Mouse (Mus musculus) layer of hippocampus, adult 11-12 months (tissue): Measurements from ENCODE around the gene I0C0044D17Rik.

ENCODE experiments used
- DNase-seq: peaks from one replicate; pipeline ENCODE4 v3.0.0; 2022; ENCODE audit warnings: low spot score

Gene I0C0044D17Rik

DNA sequence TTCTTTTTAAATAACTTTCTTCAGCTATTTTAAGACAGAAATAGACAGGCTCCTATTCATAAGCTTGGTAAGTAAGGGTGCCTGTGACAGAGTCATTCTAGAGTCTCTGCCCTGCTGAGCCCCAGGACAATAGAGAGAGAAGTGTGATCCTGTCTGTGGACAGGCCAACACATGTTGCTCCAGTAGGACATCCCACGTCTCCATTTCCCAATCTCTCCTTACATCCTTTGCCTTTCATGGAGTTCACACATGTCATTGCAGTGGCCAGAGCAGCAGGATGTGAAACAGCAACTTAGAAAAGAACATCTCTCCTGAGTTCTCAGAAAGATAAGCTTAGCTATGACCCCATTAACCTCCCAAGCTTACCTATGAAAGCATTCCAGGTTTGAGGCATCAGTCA lies 8.1 kb upstream of the I0C0044D17Rik start:
- no peak for DNase-seq

DNA sequence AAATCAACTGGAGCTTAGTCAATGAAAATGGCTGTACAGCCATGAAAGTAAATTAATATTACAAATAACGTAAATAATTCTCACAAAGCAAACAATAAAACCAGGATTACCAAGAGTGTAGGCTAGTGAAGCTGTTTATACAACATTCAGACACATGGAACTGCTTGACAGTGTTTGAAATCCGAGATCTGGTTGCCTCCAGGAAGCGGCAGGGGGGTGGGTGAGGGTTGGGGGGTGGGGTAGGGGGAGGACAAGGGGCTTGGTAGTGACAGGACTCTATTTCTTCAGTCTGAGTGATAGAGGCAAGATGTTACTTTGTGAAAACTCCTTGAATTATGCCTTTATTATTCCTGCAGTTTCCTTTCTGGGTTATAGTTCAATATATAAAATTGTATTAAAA lies 3.1 kb upstream of the I0C0044D17Rik start:
- no peak for DNase-seq

DNA sequence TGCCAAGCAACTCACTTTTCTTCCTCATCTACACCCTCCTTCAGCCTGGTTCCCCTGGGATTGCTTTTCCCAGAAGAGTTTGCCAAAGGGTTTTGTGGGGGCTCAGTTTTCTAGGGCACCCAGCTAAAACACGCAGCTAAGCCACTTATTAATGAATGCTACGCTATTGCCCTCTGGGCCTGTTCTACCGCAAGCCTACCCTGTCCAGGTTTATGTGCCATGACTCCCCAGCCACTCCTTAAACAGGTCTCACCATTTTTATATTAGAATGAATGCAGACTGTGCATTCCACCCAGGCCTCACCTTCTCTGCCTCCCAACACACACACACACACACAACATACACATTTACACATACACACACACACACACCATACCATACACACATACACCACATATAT lies 593 bp downstream of the I0C0044D17Rik start:
- DNase-seq, result no peak

- DNase-seq, result no peak
These were observed 1.2 kb downstream of the I0C0044D17Rik start for GRCm38 (mm10) chr4:98822478-98822877.

DNA sequence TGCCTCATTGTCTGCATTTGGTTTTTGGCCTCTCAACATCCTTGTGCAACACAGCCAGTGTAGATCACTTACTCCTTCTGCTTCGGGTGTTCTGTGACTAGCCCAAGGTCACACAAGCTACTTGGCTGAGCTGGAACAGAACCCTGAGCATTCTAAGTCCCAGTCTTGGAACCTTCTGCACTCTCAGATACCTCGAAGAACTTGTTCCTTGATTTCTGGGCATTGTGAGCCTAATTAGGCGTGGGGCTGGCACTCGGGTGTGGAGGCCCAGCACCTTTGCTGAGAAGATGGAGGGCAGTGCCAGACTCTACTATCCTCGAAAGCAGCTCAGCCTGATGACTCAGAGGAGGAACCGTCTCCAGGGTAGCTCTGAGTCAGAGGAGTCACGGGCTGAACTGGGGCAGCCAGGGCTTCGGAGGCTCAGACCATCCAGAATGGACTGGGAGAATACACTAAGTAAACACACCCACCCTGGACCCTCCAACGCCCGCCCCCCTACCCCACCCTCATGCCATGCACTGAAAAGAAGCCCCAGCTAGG lies 4.4 kb downstream of the I0C0044D17Rik start:
- no peak for DNase-seq

DNA sequence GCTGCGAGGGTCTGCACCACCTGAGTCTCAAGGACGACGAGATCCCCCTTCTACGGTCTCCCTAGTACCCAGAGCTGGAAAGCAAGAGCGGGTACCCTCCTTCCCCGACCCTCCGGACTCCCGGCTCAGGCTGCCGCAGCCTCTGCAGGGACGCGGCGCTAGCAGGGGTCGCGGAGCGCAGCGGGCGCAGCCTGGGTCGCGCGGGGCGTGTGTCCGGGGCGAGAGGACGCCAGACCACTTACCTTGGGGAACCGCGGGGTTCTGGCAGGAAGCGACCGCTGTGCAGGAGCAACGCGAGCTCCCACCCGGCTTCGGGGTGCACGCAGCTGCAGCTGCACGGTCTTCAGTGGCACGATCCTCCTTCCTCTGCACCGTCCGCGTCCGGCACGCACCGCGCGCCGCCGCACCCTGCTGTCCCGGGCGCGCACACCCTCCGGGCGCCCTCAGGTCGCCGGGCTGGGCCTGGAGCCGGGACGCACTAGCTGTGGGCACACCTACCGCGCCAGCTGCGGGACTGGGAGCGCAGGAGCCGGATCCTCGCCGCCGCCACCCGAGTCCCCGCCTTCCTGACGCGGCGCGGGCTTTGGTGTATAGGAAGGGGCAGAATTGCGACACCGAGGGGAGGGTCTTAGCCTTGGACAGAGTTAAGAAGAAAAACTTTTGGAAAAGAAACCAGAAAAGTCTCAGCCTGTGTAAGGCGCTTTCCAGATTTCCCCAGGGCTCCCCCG lies 6.3 kb downstream of the I0C0044D17Rik start, which contains the start of gene Kank4:
Gene Kank4 (minus strand): TSS at position 354 of the 728 bp plus-strand sequence.
- DNase-seq, result no peak

GRCm38 (mm10) chr4:98816807-98817183 lies 6.8 kb downstream of the I0C0044D17Rik start:
- no peak for DNase-seq

- no peak for DNase-seq
These were observed 17.3 kb downstream of the I0C0044D17Rik start for GRCm38 (mm10) chr4:98806306-98806705.

GRCm38 (mm10) chr4:98805291-98806048 lies 18.2 kb downstream of the I0C0044D17Rik start:
- no peak for DNase-seq

DNA sequence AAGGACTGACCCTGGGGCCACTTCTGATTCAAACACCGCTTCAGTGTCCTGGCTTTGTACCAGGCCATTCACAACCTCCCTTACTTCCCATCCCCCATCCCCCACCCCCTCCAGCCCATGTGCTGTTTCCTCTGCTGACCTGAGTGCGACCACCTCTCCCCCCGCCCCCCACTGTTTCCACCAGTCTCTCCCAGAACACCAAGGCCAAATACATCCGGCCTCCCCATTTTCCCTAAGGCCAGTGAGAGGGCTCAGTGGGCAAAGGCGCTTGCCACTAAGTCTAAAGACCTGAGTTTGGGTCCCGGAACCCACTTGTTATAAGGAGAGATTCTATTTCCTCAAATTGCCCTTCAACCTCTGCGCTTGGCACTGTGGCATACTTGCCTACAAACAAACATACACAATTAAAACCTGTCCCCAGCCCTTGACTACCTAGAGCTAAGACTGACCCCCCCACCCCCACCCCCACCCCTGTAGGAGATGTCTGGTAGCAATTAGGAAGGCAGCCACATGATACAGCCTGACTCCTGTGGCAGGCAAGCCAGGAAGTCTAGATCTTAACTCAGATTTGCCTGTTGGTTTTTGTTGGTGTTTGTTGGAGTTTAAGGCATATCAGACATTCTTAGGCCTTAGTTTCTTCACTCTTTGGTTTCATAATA lies 19.0 kb downstream of the I0C0044D17Rik start:
- no peak for DNase-seq

GRCm38 (mm10) chr4:98801775-98802174 lies 21.9 kb downstream of the I0C0044D17Rik start:
- no peak for DNase-seq

- DNase-seq, result peak; percentile 25
These were observed 22.8 kb downstream of the I0C0044D17Rik start for GRCm38 (mm10) chr4:98800824-98801223.

DNA sequence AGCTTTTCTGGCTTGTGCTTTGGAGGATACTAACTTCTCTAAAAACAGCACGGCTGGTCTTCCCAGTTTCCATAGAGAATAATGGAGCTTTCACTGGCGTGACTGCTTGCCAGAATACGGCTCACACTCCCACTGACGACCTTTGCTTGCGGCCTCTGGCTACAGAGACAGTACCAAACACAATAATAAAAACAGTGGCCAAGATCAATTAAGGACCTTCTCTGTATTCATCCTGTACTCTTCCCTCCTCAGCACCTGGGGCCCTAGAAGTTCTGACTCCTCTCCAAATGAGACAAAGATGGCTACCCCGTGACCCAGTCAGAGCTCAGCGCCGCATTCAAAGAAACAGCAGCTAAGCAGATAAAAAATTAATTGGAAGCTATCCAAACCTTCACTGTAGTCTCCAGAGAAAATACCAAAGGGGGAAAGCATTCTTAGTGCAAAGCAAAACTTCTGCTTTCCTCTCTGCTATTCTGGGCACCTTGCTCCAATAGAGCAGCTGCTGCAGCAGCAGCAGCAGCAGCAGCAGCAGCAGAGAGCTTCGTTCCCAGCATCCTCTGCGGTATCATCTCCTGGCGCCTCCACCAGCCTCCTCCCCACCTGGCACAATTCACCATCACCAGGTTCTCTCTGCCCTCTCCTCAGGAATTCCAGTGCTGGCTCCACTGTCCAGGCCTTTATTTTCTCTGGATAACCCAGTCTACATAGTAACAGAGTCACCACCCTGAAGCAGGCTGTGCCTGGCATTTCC lies 26.9 kb downstream of the I0C0044D17Rik start:
- no peak for DNase-seq

DNA sequence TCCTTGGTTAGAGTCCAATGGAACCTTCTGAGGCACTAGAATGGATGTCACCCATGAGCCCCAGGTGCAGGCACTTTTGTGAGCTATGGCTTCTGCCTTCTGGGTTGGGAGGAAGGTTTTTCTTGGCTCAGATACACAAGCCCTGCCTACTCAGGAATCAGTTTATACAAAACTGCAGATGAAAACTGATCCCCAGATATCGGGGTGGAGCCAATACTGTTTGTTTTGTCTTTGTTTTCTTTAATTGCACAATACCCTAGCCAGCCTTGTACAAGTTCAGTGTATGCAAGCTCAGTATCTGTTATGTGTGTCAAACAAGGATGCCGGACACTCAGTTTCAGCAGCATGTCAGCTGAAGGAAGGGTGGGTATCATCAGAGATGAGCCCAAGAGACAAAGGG lies 28.4 kb downstream of the I0C0044D17Rik start:
- DNase-seq, result no peak

GRCm38 (mm10) chr4:98793486-98793885 lies 30.2 kb downstream of the I0C0044D17Rik start:
- no peak for DNase-seq

- DNase-seq, result no peak
These were observed 32.9 kb downstream of the I0C0044D17Rik start for GRCm38 (mm10) chr4:98790721-98791120.

GRCm38 (mm10) chr4:98789861-98790311 lies 33.8 kb downstream of the I0C0044D17Rik start:
- DNase-seq, result no peak

GRCm38 (mm10) chr4:98789133-98789765 lies 34.4 kb downstream of the I0C0044D17Rik start:
- no peak for DNase-seq

DNA sequence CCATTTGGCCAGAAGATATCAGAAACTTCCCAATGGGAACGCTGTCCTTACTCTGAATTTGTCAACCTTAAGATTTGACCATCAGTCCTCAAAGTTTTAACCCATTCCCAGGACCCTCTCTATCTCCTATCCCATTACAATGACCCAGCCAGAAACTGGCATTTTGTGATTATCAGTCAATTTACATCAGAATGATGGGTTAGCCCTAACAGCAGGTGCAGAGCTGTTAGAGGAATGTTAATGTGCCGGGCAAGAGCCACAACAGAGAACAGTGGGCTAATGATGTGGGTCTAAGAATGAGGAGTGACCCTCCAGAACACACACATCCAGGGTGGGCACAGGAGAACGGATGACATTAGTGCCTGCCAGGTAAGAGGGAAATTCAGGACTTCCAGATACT lies 37.4 kb downstream of the I0C0044D17Rik start:
- DNase-seq, result no peak

DNA sequence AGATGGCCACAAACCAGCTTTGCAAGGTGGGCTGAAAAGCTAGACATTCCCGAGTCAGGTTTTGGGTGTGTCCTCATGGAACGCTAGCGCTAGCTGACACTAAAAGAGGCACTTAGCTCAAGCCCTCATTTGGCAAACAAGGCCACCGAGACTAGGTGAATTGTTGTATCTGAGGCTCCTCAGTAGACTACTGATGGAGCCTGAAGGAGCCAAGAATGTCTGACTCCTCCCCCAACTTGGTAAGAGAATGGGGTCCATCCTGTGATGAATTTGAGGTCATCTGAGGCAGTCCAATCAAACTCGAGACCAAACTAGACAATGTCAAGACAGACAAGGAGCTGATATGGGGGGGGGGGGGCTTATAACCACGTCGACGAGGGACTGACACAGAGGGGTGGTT lies 37.8 kb downstream of the I0C0044D17Rik start:
- DNase-seq, result no peak

- DNase-seq, result no peak
These were observed 45.4 kb downstream of the I0C0044D17Rik start for GRCm38 (mm10) chr4:98778219-98778618.
